Mouse (Mus musculus) liver, embryonic 12.5 days (tissue): ENCODE measurements around the gene App. TPM values are rescaled to one million over a fixed set of nuclear protein-coding genes. Genes with fewer than 3 reads are reported as not detected.

Source experiments
- ATAC-seq: fragments of 200-750 bp; cut with Nextera tagmentation; 2 replicates; pipeline ENCODE4 v1.8.0; 2017; ENCODE audit warnings: moderate number of reproducible peaks, mild to moderate bottlenecking, moderate library complexity
- H3K27ac ChIP-seq: fragments of 300-500 bp; sonication (generic); 2 replicates; pipeline ENCODE4 v1.5.1; 2016; ENCODE audit warnings: mild to moderate bottlenecking
- H3K27me3 ChIP-seq: fragments of 300-500 bp; sonication (generic); replicated peaks from 2 replicates; pipeline ENCODE4 v1.6.1; 2016; ENCODE audit warnings: mild to moderate bottlenecking, moderate library complexity
- H3K36me3 ChIP-seq: fragments of 300-500 bp; sonication (generic); 2 replicates; pipeline ENCODE4 v1.6.1; 2016; ENCODE audit warnings: mild to moderate bottlenecking, moderate library complexity
- H3K4me1 ChIP-seq: fragments of 300-500 bp; sonication (generic); 2 replicates; pipeline ENCODE4 v1.6.1; 2016
- H3K4me2 ChIP-seq: fragments of 300-500 bp; sonication (generic); 2 replicates; pipeline ENCODE4 v1.6.1; 2016; ENCODE audit warnings: mild to moderate bottlenecking, moderate library complexity
- H3K4me3 ChIP-seq: fragments of 300-500 bp; sonication (generic); 2 replicates; pipeline ENCODE4 v1.5.1; 2016; ENCODE audit warnings: mild to moderate bottlenecking, moderate library complexity
- H3K9ac ChIP-seq: fragments of 300-500 bp; sonication (generic); 2 replicates; pipeline ENCODE4 v1.6.1; 2016; ENCODE audit warnings: mild to moderate bottlenecking, moderate library complexity
- H3K9me3 ChIP-seq: fragments of 300-500 bp; sonication (generic); replicated peaks from 2 replicates; pipeline ENCODE4 v1.6.1; 2016; ENCODE audit warnings: mild to moderate bottlenecking, moderate library complexity
- WGBS: fragments of 180-500 bp; shearing (Covaris S2); methylation state at CpG from one replicate; pipeline ENCODE4 v1.1.7; 2016; ENCODE audit not compliant: insufficient replicate concordance; 5-methylcytosine and 5-hydroxymethylcytosine counted together
- polyA plus RNA-seq: library from polyadenylated mRNA; unstranded; fragments of >200 nt; fragmentation: Nextera tagmentation; extraction: Ambion mirVana; gene quantifications from 2 replicates; pipeline ENCODE4 v1.2.1, GENCODE M21; 2016

App gene
- polyA plus RNA-seq, 1 experiment from 2014 or later = 26.1 TPM

GRCm38 (mm10) chr16:85168821-85169220, 4.7 kb downstream of the App start:
- Histone ChIP-seq H3K9ac (no peak overlapping the region), H3K27me3 (peaks cover 29% of the 10 kb centered on the region), H3K4me3 (no peak overlapping the region), H3K36me3 (no peaks in the 10 kb centered on the region), H3K4me1 (peaks cover 2% of the 10 kb centered on the region; the same call in 1 of the 2 replicates), H3K4me2 (no peak overlapping the region), H3K27ac (no peak overlapping the region), H3K9me3 (no peaks in the 10 kb centered on the region)
- 53% methylated on average over 5 of the region's 5 CpGs for WGBS
- ATAC-seq = no peak

- H3K4me1 ChIP-seq = peaks cover 2% of the 10 kb centered on the region; the same call in 1 of the 2 replicates
- no peak overlapping the region for H3K4me3 ChIP-seq
- WGBS = 71% methylated on average over 4 of the region's 4 CpGs
- H3K27ac ChIP-seq = no peak overlapping the region
- peaks cover 6% of the 10 kb centered on the region; the same call in 1 of the 2 replicates for H3K27me3 ChIP-seq
- H3K9ac ChIP-seq = no peak overlapping the region
- no peaks in the 10 kb centered on the region for H3K9me3 ChIP-seq
- H3K4me2 ChIP-seq = no peak overlapping the region
- no peaks in the 10 kb centered on the region for H3K36me3 ChIP-seq
- no peak for ATAC-seq
Measured at GRCm38 (mm10) chr16:85166205-85166604, 7.4 kb downstream of the App start.

GRCm38 (mm10) chr16:85165631-85166030, 7.9 kb downstream of the App start:
- Histone ChIP-seq H3K36me3 (no peaks in the 10 kb centered on the region), H3K27ac (no peak overlapping the region), H3K4me2 (no peak overlapping the region), H3K4me1 (peaks cover 2% of the 10 kb centered on the region; the same call in 1 of the 2 replicates), H3K4me3 (no peak overlapping the region), H3K27me3 (peaks cover under 1% of the 10 kb centered on the region; the same call in 1 of the 2 replicates), H3K9me3 (no peaks in the 10 kb centered on the region), H3K9ac (no peak overlapping the region)
- ATAC-seq = no peak
- 63% methylated on average over 7 of the region's 7 CpGs for WGBS

- Histone ChIP-seq H3K4me1 (peaks cover 2% of the 10 kb centered on the region; the same call in 1 of the 2 replicates), H3K4me2 (no peak overlapping the region), H3K36me3 (no peaks in the 10 kb centered on the region), H3K9me3 (no peaks in the 10 kb centered on the region), H3K4me3 (no peak overlapping the region), H3K27ac (no peak overlapping the region), H3K9ac (no peak overlapping the region), H3K27me3 (no peaks in the 10 kb centered on the region)
- no peak for ATAC-seq
- WGBS = 52% methylated on average over 7 of the region's 7 CpGs
Measured at GRCm38 (mm10) chr16:85165177-85165576, 8.4 kb downstream of the App start.

- no peaks in the 10 kb centered on the region for H3K27me3 ChIP-seq
- ATAC-seq = no peak
- no peaks in the 10 kb centered on the region for H3K4me1 ChIP-seq
- H3K9me3 ChIP-seq = no peaks in the 10 kb centered on the region
- H3K9ac ChIP-seq = no peak overlapping the region
- H3K27ac ChIP-seq = no peak overlapping the region
- no peaks in the 10 kb centered on the region for H3K36me3 ChIP-seq
- 34% methylated on average over 6 of the region's 6 CpGs for WGBS
- H3K4me3 ChIP-seq = no peak overlapping the region
- no peak overlapping the region for H3K4me2 ChIP-seq
Measured at GRCm38 (mm10) chr16:85162779-85163178, 10.8 kb downstream of the App start.

- H3K36me3 ChIP-seq = no peaks in the 10 kb centered on the region
- H3K4me2 ChIP-seq = no peak overlapping the region
- H3K4me1 ChIP-seq = no peaks in the 10 kb centered on the region
- no peak overlapping the region for H3K9ac ChIP-seq
- no peak overlapping the region for H3K27ac ChIP-seq
- 69% methylated on average over 2 of the region's 2 CpGs for WGBS
- no peaks in the 10 kb centered on the region for H3K27me3 ChIP-seq
- H3K4me3 ChIP-seq = no peak overlapping the region
- no peak for ATAC-seq
- H3K9me3 ChIP-seq = no peaks in the 10 kb centered on the region
Measured at GRCm38 (mm10) chr16:85160140-85160539, 13.4 kb downstream of the App start.

GRCm38 (mm10) chr16:85157796-85158546, 15.6 kb downstream of the App start:
- Histone ChIP-seq H3K4me3 (no peak overlapping the region), H3K4me2 (no peak overlapping the region), H3K9ac (no peak overlapping the region), H3K4me1 (no peaks in the 10 kb centered on the region), H3K36me3 (no peaks in the 10 kb centered on the region), H3K27ac (no peak overlapping the region), H3K27me3 (no peaks in the 10 kb centered on the region), H3K9me3 (no peaks in the 10 kb centered on the region)
- no peak for ATAC-seq
- 73% methylated on average over 11 of the region's 11 CpGs for WGBS

GRCm38 (mm10) chr16:85157156-85157555, 16.4 kb downstream of the App start:
- no peak overlapping the region for H3K4me2 ChIP-seq
- H3K36me3 ChIP-seq = no peaks in the 10 kb centered on the region
- H3K4me3 ChIP-seq = no peak overlapping the region
- ATAC-seq = no peak
- no peak overlapping the region for H3K9ac ChIP-seq
- no peaks in the 10 kb centered on the region for H3K9me3 ChIP-seq
- H3K27ac ChIP-seq = no peak overlapping the region
- H3K27me3 ChIP-seq = no peaks in the 10 kb centered on the region
- 87% methylated on average over 2 of the region's 2 CpGs for WGBS
- 0 out of 2 replicates have a peak, but pooled peaks cover 4% of the 10 kb centered on the region for H3K4me1 ChIP-seq

- no peak overlapping the region for H3K4me2 ChIP-seq
- no peak overlapping the region for H3K9ac ChIP-seq
- no peak for ATAC-seq
- H3K36me3 ChIP-seq = no peaks in the 10 kb centered on the region
- H3K9me3 ChIP-seq = no peaks in the 10 kb centered on the region
- no peak overlapping the region for H3K27ac ChIP-seq
- no peaks in the 10 kb centered on the region for H3K27me3 ChIP-seq
- H3K4me3 ChIP-seq = no peak overlapping the region
- WGBS = 78% methylated on average over 10 of the region's 10 CpGs
- 0 out of 2 replicates have a peak, but pooled peaks cover 4% of the 10 kb centered on the region for H3K4me1 ChIP-seq
Measured at GRCm38 (mm10) chr16:85155836-85156235, 17.7 kb downstream of the App start.

GRCm38 (mm10) chr16:85152457-85152856, 21.1 kb downstream of the App start:
- Histone ChIP-seq H3K4me2 (no peak overlapping the region), H3K9ac (no peak overlapping the region), H3K27ac (no peak overlapping the region), H3K4me1 (peaks cover 11% of the 10 kb centered on the region), H3K27me3 (no peaks in the 10 kb centered on the region), H3K36me3 (no peaks in the 10 kb centered on the region), H3K4me3 (no peak overlapping the region), H3K9me3 (no peaks in the 10 kb centered on the region)
- WGBS = 62% methylated on average over 8 of the region's 8 CpGs
- ATAC-seq = no peak

GRCm38 (mm10) chr16:85151681-85152080, 21.9 kb downstream of the App start:
- Histone ChIP-seq H3K9me3 (no peaks in the 10 kb centered on the region), H3K27ac (no peak overlapping the region), H3K4me2 (no peak overlapping the region), H3K36me3 (no peaks in the 10 kb centered on the region), H3K27me3 (no peaks in the 10 kb centered on the region), H3K4me1 (peaks cover 11% of the 10 kb centered on the region), H3K4me3 (no peak overlapping the region), H3K9ac (no peak overlapping the region)
- no peak for ATAC-seq
- 49% methylated on average over 7 of the region's 7 CpGs for WGBS

GRCm38 (mm10) chr16:85150902-85151301, 22.7 kb downstream of the App start:
- no peak for ATAC-seq
- no peaks in the 10 kb centered on the region for H3K36me3 ChIP-seq
- WGBS = 53% methylated on average over 9 of the region's 9 CpGs
- no peaks in the 10 kb centered on the region for H3K27me3 ChIP-seq
- no peak overlapping the region for H3K4me3 ChIP-seq
- H3K4me2 ChIP-seq = no peak overlapping the region
- H3K9ac ChIP-seq = no peak overlapping the region
- H3K9me3 ChIP-seq = no peaks in the 10 kb centered on the region
- H3K27ac ChIP-seq = no peak overlapping the region
- H3K4me1 ChIP-seq = peaks cover 11% of the 10 kb centered on the region

GRCm38 (mm10) chr16:85149509-85149871, 24.1 kb downstream of the App start:
- H3K4me3 ChIP-seq = no peak overlapping the region
- no peak overlapping the region for H3K9ac ChIP-seq
- H3K36me3 ChIP-seq = no peaks in the 10 kb centered on the region
- H3K27ac ChIP-seq = no peak overlapping the region
- no peaks in the 10 kb centered on the region for H3K9me3 ChIP-seq
- no peak overlapping the region for H3K4me2 ChIP-seq
- H3K4me1 ChIP-seq = peaks cover 11% of the 10 kb centered on the region
- H3K27me3 ChIP-seq = no peaks in the 10 kb centered on the region
- 65% methylated on average over 1 of the region's 1 CpGs for WGBS
- no peak for ATAC-seq
